In genomic region chr17:34039562-34040450, GRCm38 (mm10) we compare ENCODE assay signal across 9 mouse cellular contexts. TPM values are rescaled to one million over a fixed set of nuclear protein-coding genes. Genes with fewer than 3 reads are reported as not detected.
DNase-seq lines count a peak whose midpoint lies in the region; TF ChIP-seq lines count a peak whose summit lies in the region.
"Had no signal": no experiment of that assay in that cellular context is flagged by ENCODE, and none has a peak within 500 bp of the region (broad histone marks: within the 10 kb centered on the region; RNA-seq: fewer than 3 reads in every experiment).

No protein-coding gene starts in this region.

- DNase-seq in cerebellum, adult 11 months, result peak; percentile 13
- DNase-seq in cerebellum, adult 11-12 months, result no peak
- DNase-seq in ovary, postnatal 36 days (ENCODE audit: low spot score), result peak; percentile 21
- no peak for DNase-seq in ovary, postnatal 10 days (ENCODE audit: low spot score)
- peak; percentile 69 to 81 for DNase-seq in heart, adult 2 months
- DNase-seq in kidney, postnatal 14 days, result peak; percentile 39
- DNase-seq in urinary bladder, adult 2 months (ENCODE audit: low spot score), result no peak
- no peak for DNase-seq in urinary bladder, postnatal 4 days (ENCODE audit: low spot score in 2 of 2)

- TF ChIP-seq CTCF in heart, adult 2 months (IDR thresholded peaks at IDR 0.05), result no peak

- H3K4me1 ChIP-seq in heart, adult 2 months (ENCODE audit: control insufficient read depth, insufficient read depth, low read length), result peaks cover 2% of the 10 kb centered on the region; the same call in 1 of the 2 replicates

- WGBS in heart, adult 2 months, result 16% methylated on average over 17 of the region's 17 CpGs

- H3K9ac ChIP-seq in heart, adult 2 months (ENCODE audit: low read depth, low read length), result no peak overlapping the region

- no peak overlapping the region for H3K27ac ChIP-seq in heart, adult 2 months
- H3K27ac ChIP-seq: macrophage had no signal

- TF ChIP-seq EP300 in heart, adult 2 months (IDR thresholded peaks at IDR 0.05; ENCODE audit: insufficient read depth, low read depth, low read length), result no peak

- H3K36me3 ChIP-seq in heart, adult 2 months (ENCODE audit: control insufficient read depth, insufficient read depth, low read length), result no peaks in the 10 kb centered on the region

- no peak overlapping the region for H3K4me3 ChIP-seq in heart, adult 2 months

- 0 out of 2 replicates have a peak, but pooled peaks have one; percentile 2 for TF ChIP-seq POLR2A in heart, adult 2 months (IDR thresholded peaks at IDR 0.05; ENCODE audit: insufficient read depth, low read depth, low read length)

- no peaks in the 10 kb centered on the region for H3K27me3 ChIP-seq in heart, adult 2 months (ENCODE audit: control insufficient read depth, insufficient read depth, low read length)

- intact Hi-C loops in heart, adult 2 months (cut with DNase I), result no loop called here

- H3K79me2 ChIP-seq in heart, adult 2 months (replicated peaks; ENCODE audit: control insufficient read depth, insufficient read depth, low read length), result no peaks in the 10 kb centered on the region

RNA-seq across cellular contexts. Expression of gene Col11a2, which starts 0.6 kb away (rescaled TPM):
- total RNA-seq in heart, adult 2 months (2021), result 1 to 10 TPM in 1 of 2 experiments, under 1 TPM in 1; 0.89 to 1.8 TPM
- polyA plus RNA-seq in heart, adult 2 months (2012; rRNA removed), result 0.98 and 1.7 TPM in 2 replicates
- 0.99 and 1.8 TPM in 2 replicates for polyA plus RNA-seq in urinary bladder, adult 2 months (2012; rRNA removed)

RNA-seq across cellular contexts. Expression of gene Rxrb, which starts 8.2 kb away (rescaled TPM):
- total RNA-seq in heart, adult 2 months (2021), result 10 to 100 TPM; 39.1 to 42.4 TPM
- polyA plus RNA-seq in heart, adult 2 months (2012; rRNA removed), result 38.8 and 41.3 TPM in 2 replicates
- 47.7 and 53.1 TPM in 2 replicates for polyA plus RNA-seq in urinary bladder, adult 2 months (2012; rRNA removed)

RNA-seq across cellular contexts. Expression of gene Slc39a7, which starts 8.3 kb away (rescaled TPM):
- 10 to 100 TPM; 76.0 to 79.8 TPM for total RNA-seq in heart, adult 2 months (2021)
- polyA plus RNA-seq in heart, adult 2 months (2012; rRNA removed), result 64.0 and 72.5 TPM in 2 replicates
- 106 and 110 TPM in 2 replicates for polyA plus RNA-seq in urinary bladder, adult 2 months (2012; rRNA removed)

RNA-seq across cellular contexts. Expression of gene H2-Ke6, which starts 11.9 kb away (rescaled TPM):
- total RNA-seq in heart, adult 2 months (2021), result 100 to 1,000 TPM; 112 to 138 TPM
- 87.0 and 91.6 TPM in 2 replicates for polyA plus RNA-seq in heart, adult 2 months (2012; rRNA removed)
- 86.6 and 112 TPM in 2 replicates for polyA plus RNA-seq in urinary bladder, adult 2 months (2012; rRNA removed)

RNA-seq across cellular contexts. Expression of gene Ring1, which starts 15.3 kb away (rescaled TPM):
- total RNA-seq in heart, adult 2 months (2021), result 10 to 100 TPM; 13.0 to 13.1 TPM
- polyA plus RNA-seq in heart, adult 2 months (2012; rRNA removed), result 18.6 and 20.8 TPM in 2 replicates
- 46.1 and 76.8 TPM in 2 replicates for polyA plus RNA-seq in urinary bladder, adult 2 months (2012; rRNA removed)

Comparison
In these comparisons a context has a peak if more than half of its experiments do, and no peak if none do; other contexts are left out.
1. DNase-seq: peak in cerebellum, adult 11 months (single experiment), ovary, postnatal 36 days (single experiment), heart, adult 2 months (2 of 2) and kidney, postnatal 14 days (single experiment); none in cerebellum, adult 11-12 months (single experiment), ovary, postnatal 10 days (single experiment), urinary bladder, adult 2 months (single experiment) and urinary bladder, postnatal 4 days (0 of 2).